Mouse (Mus musculus) intestine, postnatal 0 days (tissue): ENCODE results near the gene Phldb1. TPM values are rescaled to one million over a fixed set of nuclear protein-coding genes. Genes with fewer than 3 reads are reported as not detected.

Experiments
- ATAC-seq: fragments of 200-750 bp; cut with Nextera tagmentation; 2 replicates; pipeline ENCODE4 v1.8.0; 2017; ENCODE audit warnings: mild to moderate bottlenecking, moderate TSS enrichment, moderate library complexity
- H3K27ac ChIP-seq: fragments of 300-500 bp; sonication (generic); 2 replicates; pipeline ENCODE4 v1.5.1; 2014; ENCODE audit warnings: mild to moderate bottlenecking, low read depth, low read length, moderate library complexity
- H3K27me3 ChIP-seq: fragments of 300-500 bp; sonication (generic); replicated peaks from 2 replicates; pipeline ENCODE4 v1.6.1; 2014; ENCODE audit warnings: low read length, mixed read lengths; ENCODE audit not compliant: control insufficient read depth, insufficient read depth
- H3K36me3 ChIP-seq: fragments of 300-500 bp; sonication (generic); 2 replicates; pipeline ENCODE4 v1.6.1; 2014; ENCODE audit warnings: mild to moderate bottlenecking, moderate library complexity; ENCODE audit not compliant: control insufficient read depth, insufficient read depth
- H3K4me1 ChIP-seq: fragments of 300-500 bp; sonication (generic); replicated peaks from 2 replicates; pipeline ENCODE4 v1.6.1; 2014; ENCODE audit warnings: antibody characterized with exemption, low read length, mixed read lengths; ENCODE audit not compliant: control insufficient read depth, insufficient read depth
- H3K4me2 ChIP-seq: fragments of 300-500 bp; sonication (generic); replicated peaks from 2 replicates; pipeline ENCODE4 v1.6.1; 2014; ENCODE audit warnings: low read depth, mild to moderate bottlenecking, moderate library complexity
- H3K4me3 ChIP-seq: fragments of 300-500 bp; sonication (generic); 2 replicates; pipeline ENCODE4 v1.5.1; 2014; ENCODE audit warnings: low read depth, low read length
- H3K9ac ChIP-seq: fragments of 300-500 bp; sonication (generic); 2 replicates; pipeline ENCODE4 v1.6.1; 2014; ENCODE audit warnings: mild to moderate bottlenecking, low read depth, low read length
- H3K9me3 ChIP-seq: fragments of 300-500 bp; sonication (generic); 2 replicates; pipeline ENCODE4 v1.6.1; 2016; ENCODE audit warnings: mixed run types; ENCODE audit not compliant: control insufficient read depth
- CTCF ChIP-seq: sonication (generic); IDR thresholded peaks from 2 replicates; pipeline ENCODE4 v1.5.1; 2016; ENCODE audit warnings: low read depth, mild to moderate bottlenecking, control low read depth, antibody characterized with exemption, moderate library complexity
- WGBS: fragments of 180-500 bp; shearing (Covaris S2); extraction: QIAGEN DNeasy Blood & Tissue Kit; methylation state at CpG from one replicate; pipeline ENCODE4 v1.1.7; 2014; 5-methylcytosine and 5-hydroxymethylcytosine counted together
- polyA plus RNA-seq: library from polyadenylated mRNA; unstranded; fragments of >200 nt; fragmentation: Nextera tagmentation; extraction: Ambion mirVana; gene quantifications from 2 replicates; pipeline ENCODE4 v1.2.1, GENCODE M21; 2015

Phldb1 gene
- polyA plus RNA-seq, 1 experiment from 2014 or later: 6.2 TPM

DNA sequence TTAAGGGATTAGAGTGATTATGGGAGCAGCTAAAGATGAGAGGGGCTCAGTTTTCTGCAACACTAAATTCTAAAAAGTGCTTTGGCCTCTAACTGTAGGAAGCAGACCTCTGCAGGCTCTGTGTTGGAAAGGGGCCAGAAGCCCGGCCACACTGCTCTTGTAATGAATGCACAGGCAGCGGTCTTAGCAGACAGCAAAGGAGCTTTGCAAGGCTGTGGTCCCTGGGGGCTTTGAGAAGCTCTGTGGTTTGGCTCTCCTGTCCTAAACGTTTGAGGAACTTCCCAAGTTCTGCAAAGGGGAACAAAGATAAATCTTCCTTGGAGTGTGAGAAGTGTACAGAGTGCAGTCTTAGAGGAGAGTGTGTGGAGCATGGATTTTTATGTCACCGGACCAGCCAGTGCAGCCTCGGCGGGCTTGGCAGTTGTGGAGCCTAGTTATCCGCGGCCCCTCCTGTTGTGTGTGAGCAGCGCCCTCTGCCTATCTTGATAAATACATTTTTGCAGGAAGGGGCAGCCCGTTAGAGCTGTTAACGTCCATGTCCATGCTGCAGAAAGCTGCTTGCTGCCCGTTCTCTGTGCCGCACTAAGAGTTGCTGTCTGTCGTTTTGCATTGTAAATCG lies 97.3 kb downstream of the Phldb1 start:
- ATAC-seq: no peak
- WGBS: 75% methylated on average over 15 of the region's 15 CpGs
- no peak overlapping the region for H3K9ac ChIP-seq
- H3K4me2 ChIP-seq: no peak overlapping the region
- no peaks in the 10 kb centered on the region for H3K9me3 ChIP-seq
- peak; percentile 20; the same call in 1 of the 2 replicates for TF ChIP-seq CTCF
- H3K27me3 ChIP-seq: no peaks in the 10 kb centered on the region
- no peak overlapping the region for H3K4me3 ChIP-seq
- peaks cover 59% of the 10 kb centered on the region for H3K36me3 ChIP-seq
- no peaks in the 10 kb centered on the region for H3K4me1 ChIP-seq
- H3K27ac ChIP-seq: no peak overlapping the region

Other genes with a start within 250 kb of the Phldb1 start
- 0.21 and 0.25 TPM in 2 replicates for gene Cxcr5, start 173.3 kb downstream of the Phldb1 start, polyA plus RNA-seq
- gene Ddx6, start 130.3 kb downstream of the Phldb1 start, polyA plus RNA-seq: 7.3 and 9.5 TPM in 2 replicates
- 2.1 and 2.4 TPM in 2 replicates for gene Treh, start 62.0 kb downstream of the Phldb1 start, polyA plus RNA-seq
- 113 and 121 TPM in 2 replicates for gene Arcn1, start 32.6 kb upstream of the Phldb1 start, polyA plus RNA-seq
- gene Ift46, start 32.7 kb upstream of the Phldb1 start, polyA plus RNA-seq: 52.8 and 56.9 TPM in 2 replicates
- gene Tmem25, start 64.1 kb upstream of the Phldb1 start, polyA plus RNA-seq: 4.2 and 4.9 TPM in 2 replicates
- 3.2 and 4.0 TPM in 2 replicates for gene Ttc36, start 67.9 kb upstream of the Phldb1 start, polyA plus RNA-seq
- 2.9 and 3.4 TPM in 2 replicates for gene Kmt2a, start 146.1 kb upstream of the Phldb1 start, polyA plus RNA-seq
- gene Atp5l, start 185.5 kb upstream of the Phldb1 start, polyA plus RNA-seq: 1,311 and 1,336 TPM in 2 replicates
- gene Ube4a, start 230.4 kb upstream of the Phldb1 start, polyA plus RNA-seq: 12.7 and 12.9 TPM in 2 replicates
- gene Cd3g, start 245.2 kb upstream of the Phldb1 start, polyA plus RNA-seq: 0.61 and 0.78 TPM in 2 replicates
- 0.51 and 0.95 TPM in 2 replicates for gene Cd3d, start 246.6 kb upstream of the Phldb1 start, polyA plus RNA-seq